Mouse (Mus musculus) colon, adult 2 months (tissue): ENCODE measurements around the gene Shq1. TPM values are rescaled to one million over a fixed set of nuclear protein-coding genes. Genes with fewer than 3 reads are reported as not detected.

Experiments
- polyA plus RNA-seq: library from polyadenylated mRNA; depleted of rRNA; stranded (reverse); fragments of >200 nt; gene quantifications from 2 replicates; pipeline ENCODE4 v1.2.3, GENCODE M21; 2012; rRNA removed

Shq1 gene
- polyA plus RNA-seq: 3.5 and 4.5 TPM in 2 replicates

DNA sequence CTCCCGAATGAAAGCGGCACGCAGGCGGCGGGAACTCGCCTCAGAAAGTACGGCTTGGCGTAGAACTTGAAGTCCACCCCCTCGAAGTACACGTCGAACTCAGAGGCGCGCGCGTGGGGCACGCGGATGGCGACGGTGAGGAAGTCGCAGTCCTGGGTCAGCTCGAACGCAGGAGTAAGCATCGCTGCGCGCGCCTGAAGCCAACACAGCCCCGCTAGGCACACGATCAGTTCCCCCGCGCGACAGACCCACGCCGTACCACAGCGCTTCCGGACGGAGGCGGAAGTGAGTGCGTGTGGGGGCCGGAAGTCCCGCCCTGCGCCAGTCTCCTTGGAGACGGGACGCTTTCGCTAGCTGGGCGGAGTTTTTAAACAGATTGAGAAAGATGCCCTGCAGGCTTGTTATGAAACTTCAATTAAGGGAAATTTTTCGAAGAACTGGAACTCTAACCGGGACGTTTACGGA lies at the start of gene Shq1:
Gene Shq1, minus strand, starts transcription at position 278 of the 465 bp plus-strand sequence.

DNA sequence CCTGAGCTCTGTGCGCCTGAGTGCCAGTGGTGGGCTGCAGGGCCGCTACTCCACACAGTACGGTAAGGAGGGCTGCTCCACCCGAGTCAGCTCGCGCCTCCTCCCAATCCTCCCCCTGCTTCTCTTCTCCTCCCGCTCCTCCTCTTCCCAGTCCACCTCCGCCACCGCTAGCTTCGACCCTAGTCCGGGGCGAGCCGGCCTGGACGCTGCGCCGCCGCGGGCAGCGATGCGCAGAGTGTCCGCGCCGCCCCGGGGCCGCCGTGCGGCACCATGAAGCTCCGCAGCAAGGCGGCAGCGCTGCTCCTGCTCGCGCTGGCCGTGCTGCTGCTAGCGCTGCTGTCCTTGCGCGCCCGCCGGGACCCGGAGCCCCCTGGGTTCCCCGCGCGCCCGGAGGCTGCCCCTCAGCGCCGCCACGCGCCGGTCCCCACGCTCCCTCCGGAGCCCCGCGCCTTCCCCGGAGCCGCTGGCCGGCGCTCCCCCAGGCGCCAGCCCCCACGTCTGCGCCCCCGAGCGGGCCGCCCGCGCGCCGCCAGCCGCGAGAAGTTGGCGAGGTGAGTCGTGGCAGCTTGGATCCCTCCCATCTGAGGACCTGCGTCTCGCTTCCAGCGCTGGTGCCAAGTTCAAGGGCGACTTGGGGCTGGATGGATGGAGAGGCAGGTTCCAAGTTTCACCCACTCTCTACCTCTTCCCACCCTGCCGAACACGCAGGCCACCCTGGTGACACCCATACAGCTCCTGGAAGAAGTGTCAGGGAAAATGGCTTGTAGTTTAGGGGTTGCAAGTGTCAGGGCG lies 33.8 kb upstream of the Shq1 start, which contains the start of gene Gxylt2:
Gene Gxylt2, plus strand, starts transcription at position 161 of the 792 bp plus-strand sequence.

Other genes with a start within 250 kb of the Shq1 start
- gene Gxylt2, start 33.6 kb upstream of the Shq1 start, polyA plus RNA-seq: 0.45 and 0.83 TPM in 2 replicates
- 12.9 and 14.0 TPM in 2 replicates for gene Ppp4r2, start 162.5 kb upstream of the Shq1 start, polyA plus RNA-seq